ENCODE assay signal across 8 mouse cellular contexts in genomic region chr3:96269511-96270474, GRCm38 (mm10). TPM values are rescaled to one million over a fixed set of nuclear protein-coding genes. Genes with fewer than 3 reads are reported as not detected.
DNase-seq lines count a peak whose midpoint lies in the region; ATAC-seq lines count a peak whose summit lies in the region.

Hist2h2bb (plus strand) TSS chr3:96269752.

- under 1% methylated on average over 45 of the region's 45 CpGs for WGBS in intestine, embryonic 14.5 days

- peaks cover 10% of the 10 kb centered on the region for H3K4me1 ChIP-seq in intestine, embryonic 14.5 days (replicated peaks; ENCODE audit: control insufficient read depth, insufficient read depth, low read length)

- H3K9ac ChIP-seq in intestine, embryonic 14.5 days (ENCODE audit: low read length) = peak within 1 kb of the TSS; percentile 82

- ATAC-seq in intestine, embryonic 14.5 days (replicated peaks; ENCODE audit: low FRiP score, low TSS enrichment, low read depth) = peak; percentile 95

- H3K4me2 ChIP-seq in intestine, embryonic 14.5 days (ENCODE audit: low read length) = peak within 1 kb of the TSS; percentile 90

- no peaks in the 10 kb centered on the region for H3K9me3 ChIP-seq in intestine, embryonic 14.5 days (ENCODE audit: control insufficient read depth, low read length)

- intact Hi-C loops in left cerebral cortex, postnatal 14 days (cut with DNase I) = no loop called here

- H3K36me3 ChIP-seq in intestine, embryonic 14.5 days (ENCODE audit: control insufficient read depth, insufficient read depth, low read length) = no peaks in the 10 kb centered on the region

- no peaks in the 10 kb centered on the region for H3K27me3 ChIP-seq in intestine, embryonic 14.5 days (replicated peaks; ENCODE audit: control insufficient read depth, insufficient read depth, low read length)

- H3K27ac ChIP-seq in intestine, embryonic 14.5 days (ENCODE audit: low read depth) = peak within 1 kb of the TSS; percentile 98

- peak within 1 kb of the TSS; percentile 58 for H3K4me3 ChIP-seq in intestine, embryonic 14.5 days (ENCODE audit: low read depth, low read length)

- DNase-seq in adrenal gland, adult (ENCODE audit: inconsistent age in 2 of 2, low spot score in 1 of 2) = peak; percentile 93 to 97
- peak; percentile 99 for DNase-seq in embryo, embryonic 10.5 days (ENCODE audit: low spot score)
- DNase-seq in gastrocnemius, postnatal 25 days = peak; percentile 91
- DNase-seq in intestine, embryonic 14.5 days (ENCODE audit: low spot score) = peak; percentile 98
- peak; percentile 94 to 98 for DNase-seq in left cerebral cortex, postnatal 14 days (ENCODE audit: low spot score in 2 of 2)
- DNase-seq in mesoderm, embryonic 11.5 days (ENCODE audit: low read depth, low spot score) = peak; percentile 97
- DNase-seq in right cerebral cortex, postnatal 36 days (ENCODE audit: low spot score in 2 of 2) = peak; percentile 93 to 97
- DNase-seq in yolk sac, embryonic 10.5 days (ENCODE audit: low spot score) = peak; percentile 97

RNA-seq across cellular contexts. Expression of gene Hist2h2bb, which starts in this region (rescaled TPM):
- 10 to 100 TPM; 30.8 to 37.0 TPM for total RNA-seq in gastrocnemius, postnatal 25 days (2021)
- 20.1 and 22.0 TPM in 2 replicates for polyA plus RNA-seq in intestine, embryonic 14.5 days (2014; fragmentation: Nextera tagmentation; extraction: Ambion mirVana)
- 100 to 1,000 TPM; 127 to 148 TPM for total RNA-seq in left cerebral cortex, postnatal 14 days (2021)

Comparison
In these comparisons a context has a peak if more than half of its experiments do, and no peak if none do; other contexts are left out.
1. Peak in every context shown above with its lines: DNase-seq, ATAC-seq, H3K4me3 ChIP-seq and H3K27ac ChIP-seq.